In genomic region chr11:28811874-28812273, GRCm38 (mm10) we compare ENCODE assay signal across 11 mouse cellular contexts. TPM values are rescaled to one million over a fixed set of nuclear protein-coding genes. Genes with fewer than 3 reads are reported as not detected.
DNase-seq lines count a peak whose midpoint lies in the region; ATAC-seq and TF ChIP-seq lines count a peak whose summit lies in the region.
"Had no signal": no experiment of that assay in that cellular context is flagged by ENCODE, and none has a peak within 500 bp of the region (broad histone marks: within the 10 kb centered on the region; RNA-seq: fewer than 3 reads in every experiment).

No protein-coding gene starts in this region.

- no peak for DNase-seq in frontal cortex, postnatal 14 days (ENCODE audit: low spot score in 2 of 2)
- no peak for DNase-seq in layer of hippocampus, adult 2 months (ENCODE audit: low spot score in 2 of 2)
- no peak for DNase-seq in layer of hippocampus, postnatal 36 days
- peak; percentile 30 for DNase-seq in 416B (ENCODE audit: low read depth)
- no peak for DNase-seq in thymus, adult 18-20 months
- DNase-seq in adrenal gland, adult 18-20 months (ENCODE audit: low spot score in 2 of 2), result no peak
- DNase-seq: cerebellum, adult 9-10 months had no signal

- peak; percentile 98 for ATAC-seq in frontal cortex, adult (ENCODE audit: low TSS enrichment)

- peak; percentile 76 for TF ChIP-seq CTCF in layer of hippocampus, adult 2 months (conservative IDR thresholded peaks at IDR 0.05)
- peak; percentile 36; the same call in 1 of the 2 replicates for TF ChIP-seq CTCF in cortical plate, adult 2 months (IDR thresholded peaks at IDR 0.05; ENCODE audit: extremely low read depth, insufficient read depth, low read length)

- no peaks in the 10 kb centered on the region for H3K4me1 ChIP-seq in cortical plate, adult 2 months (ENCODE audit: control insufficient read depth, insufficient read depth, low read length)
- H3K4me1 ChIP-seq: midbrain, embryonic 12.5 days had no signal

- no peak overlapping the region for H3K27ac ChIP-seq in layer of hippocampus, adult 2 months
- no peak overlapping the region for H3K27ac ChIP-seq in cortical plate, adult 2 months (ENCODE audit: insufficient read depth, low read length)
- H3K27ac ChIP-seq: liver, embryonic 14.5 days; midbrain, embryonic 12.5 days had no signal

- no peak for TF ChIP-seq POLR2A in cortical plate, adult 2 months (IDR thresholded peaks at IDR 0.05; ENCODE audit: extremely low read depth, insufficient read depth, low read length)

- no peak overlapping the region for H3K4me3 ChIP-seq in layer of hippocampus, adult 2 months
- H3K4me3 ChIP-seq in cortical plate, adult 2 months (ENCODE audit: insufficient read depth, low read length), result no peak overlapping the region
- H3K4me3 ChIP-seq: midbrain, embryonic 12.5 days had no signal

RNA-seq across cellular contexts. Expression of gene Efemp1, which starts 41.1 kb away (rescaled TPM):
- total RNA-seq in layer of hippocampus, adult 2 months (2021), result 10 to 100 TPM in 1 of 2 experiments, 1 to 10 TPM in 1; 8.2 to 11.3 TPM
- 1 to 10 TPM; 6.4 to 8.2 TPM for total RNA-seq in layer of hippocampus, postnatal 36 days (2021)
- polyA plus RNA-seq in cortical plate, adult 2 months (2012; rRNA removed), result 13.1 and 15.8 TPM in 2 replicates
- total RNA-seq in adrenal gland, adult 18-20 months (2021), result 10 to 100 TPM; 57.8 to 82.4 TPM

Comparison
In these comparisons a context has a peak if more than half of its experiments do, and no peak if none do; other contexts are left out.
1. RNA of gene Efemp1, which starts 41.1 kb away (total RNA-seq): 57.8 to 82.4 TPM in adrenal gland, adult 18-20 months; 8.2 to 11.3 TPM in layer of hippocampus, adult 2 months and 6.4 to 8.2 TPM in layer of hippocampus, postnatal 36 days; every median in the first group is over 4 times any median in the second.